Mouse (Mus musculus) lung, postnatal 0 days (tissue): Measurements from ENCODE around the gene Sept5. TPM values are rescaled to one million over a fixed set of nuclear protein-coding genes. Genes with fewer than 3 reads are reported as not detected.

Experiments
- ATAC-seq: fragments of 200-750 bp; cut with Nextera tagmentation; 2 replicates; pipeline ENCODE4 v1.8.0; 2017; ENCODE audit warnings: moderate library complexity
- DNase-seq: peaks from one replicate; pipeline ENCODE4 v3.0.0-alpha.2; 2016; ENCODE audit warnings: low spot score
- H3K27ac ChIP-seq: fragments of 300-500 bp; sonication (generic); 2 replicates; pipeline ENCODE4 v1.5.1; 2014; ENCODE audit warnings: antibody characterized with exemption, mild to moderate bottlenecking, low read length, mixed read lengths
- H3K27me3 ChIP-seq: fragments of 300-500 bp; sonication (generic); replicated peaks from 2 replicates; pipeline ENCODE4 v1.6.1; 2014; ENCODE audit warnings: low read length, mixed read lengths; ENCODE audit not compliant: insufficient read depth
- H3K36me3 ChIP-seq: fragments of 300-500 bp; sonication (generic); 2 replicates; pipeline ENCODE4 v1.6.1; 2014; ENCODE audit warnings: low read length, mixed read lengths; ENCODE audit not compliant: insufficient read depth
- H3K4me1 ChIP-seq: fragments of 300-500 bp; sonication (generic); 2 replicates; pipeline ENCODE4 v1.6.1; 2014; ENCODE audit warnings: antibody characterized with exemption, low read depth, low read length, mixed read lengths; ENCODE audit not compliant: insufficient read depth
- H3K4me2 ChIP-seq: fragments of 300-500 bp; sonication (generic); replicated peaks from 2 replicates; pipeline ENCODE4 v1.6.1; 2014; ENCODE audit warnings: low read depth, mild to moderate bottlenecking, low read length, moderate library complexity, mixed read lengths
- H3K4me3 ChIP-seq: fragments of 300-500 bp; sonication (generic); 2 replicates; pipeline ENCODE4 v1.5.1; 2014; ENCODE audit warnings: low read depth, low read length
- H3K9ac ChIP-seq: fragments of 300-500 bp; sonication (generic); replicated peaks from 2 replicates; pipeline ENCODE4 v1.6.1; 2014; ENCODE audit warnings: low read depth, mild to moderate bottlenecking
- H3K9me3 ChIP-seq: fragments of 300-500 bp; sonication (generic); 2 replicates; pipeline ENCODE4 v1.6.1; 2016; ENCODE audit warnings: low read length, mixed read lengths
- CTCF ChIP-seq: IDR thresholded peaks from 2 replicates; pipeline ENCODE4 v1.5.1; 2016; ENCODE audit warnings: antibody characterized with exemption, mild to moderate bottlenecking
- EP300 ChIP-seq: IDR thresholded peaks from 2 replicates; pipeline ENCODE4 v1.6.1; 2016; ENCODE audit warnings: antibody characterized with exemption, mild to moderate bottlenecking, control low read depth
- whole genome bisulfite sequencing: fragments of 180-500 bp; shearing (Covaris S2); extraction: QIAGEN DNeasy Blood & Tissue Kit; methylation state at CpG from one replicate; pipeline ENCODE4 v1.1.7; 2014; 5-methylcytosine and 5-hydroxymethylcytosine counted together
- polyA plus RNA-seq: library from polyadenylated mRNA; unstranded; fragments of >200 nt; fragmentation: Nextera tagmentation; extraction: Ambion mirVana; gene quantifications from 2 replicates; pipeline ENCODE4 v1.2.1, GENCODE M21; 2015

Gene Sept5
- polyA plus RNA-seq, 1 experiment from 2014 or later, result 8.5 TPM

DNA sequence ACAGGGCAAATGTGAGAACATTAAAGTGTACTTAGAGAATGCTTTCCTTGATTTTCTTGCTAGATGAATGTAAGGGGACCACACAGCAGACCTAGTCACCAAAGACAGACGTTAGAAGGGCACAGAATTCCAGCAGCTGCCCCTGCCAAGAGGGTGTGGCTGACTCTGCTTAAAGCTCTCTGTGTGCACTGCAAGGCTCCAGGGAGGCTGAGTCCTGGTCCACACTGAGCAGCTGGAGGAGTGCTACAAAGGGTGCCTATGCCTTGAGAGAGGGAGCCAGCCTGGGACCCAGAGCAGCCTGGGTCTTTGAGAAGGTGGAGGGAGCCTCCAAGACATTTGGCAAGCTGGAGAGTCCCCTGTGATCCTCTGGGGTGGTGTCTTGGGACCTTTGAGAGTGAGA is 3.6 kb upstream of the Sept5 start:
- 9% methylated on average over 1 of the region's 1 CpGs for WGBS
- no peak overlapping the region for H3K9ac ChIP-seq
- H3K27me3 ChIP-seq, result no peaks in the 10 kb centered on the region; the same call in 1 of the 2 replicates
- H3K4me1 ChIP-seq, result no peaks in the 10 kb centered on the region
- no peaks in the 10 kb centered on the region for H3K36me3 ChIP-seq
- TF ChIP-seq EP300 (no peak), CTCF (no peak)
- H3K4me3 ChIP-seq, result no peak overlapping the region
- no peak overlapping the region for H3K27ac ChIP-seq
- no peak overlapping the region for H3K4me2 ChIP-seq
- H3K9me3 ChIP-seq, result no peaks in the 10 kb centered on the region
- ATAC-seq, result no peak
- no peak for DNase-seq

DNA sequence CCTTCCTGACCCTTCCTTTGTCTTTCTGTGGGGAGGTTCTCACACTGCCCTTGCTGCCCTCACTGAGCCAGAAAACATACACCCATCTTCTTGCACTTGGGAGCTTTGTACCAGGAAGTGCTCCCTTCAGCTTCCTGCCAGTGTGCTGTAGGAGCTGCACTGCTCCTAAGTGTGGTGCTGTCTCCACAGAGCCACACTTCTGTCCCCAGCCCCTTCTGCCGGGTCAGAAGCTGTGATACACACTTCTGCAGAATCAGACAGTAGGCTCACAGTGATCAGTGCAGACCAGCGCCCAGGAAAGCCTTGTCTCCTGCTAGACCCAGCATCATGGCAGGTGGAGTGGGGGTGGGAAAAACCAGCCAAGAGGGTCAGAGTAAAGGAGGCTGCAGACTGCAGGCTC is 3.1 kb upstream of the Sept5 start:
- TF ChIP-seq EP300, result no peak
- no peak for TF ChIP-seq CTCF
- H3K27me3 ChIP-seq, result peaks cover under 1% of the 10 kb centered on the region; the same call in 1 of the 2 replicates
- 44% methylated on average over 2 of the region's 2 CpGs for WGBS

DNA sequence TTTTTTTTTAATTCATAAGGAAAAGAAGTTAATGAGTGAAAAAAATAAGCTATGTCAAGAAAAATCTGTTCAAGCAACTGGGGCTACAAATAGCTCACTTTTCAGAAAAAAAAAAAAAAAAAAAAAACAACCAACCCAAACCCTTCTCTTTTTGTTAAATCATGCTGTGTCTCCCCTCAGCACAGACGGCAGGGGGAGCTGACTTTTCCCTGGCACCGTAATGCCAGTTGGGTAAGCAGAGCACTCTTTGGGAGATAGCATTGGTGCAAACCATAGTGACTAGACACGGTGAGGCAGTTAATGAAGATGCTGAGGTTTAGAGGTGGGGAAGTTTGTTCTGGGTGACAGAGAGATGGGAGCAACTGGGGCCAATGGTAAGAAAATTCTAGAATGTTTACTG is 2.3 kb upstream of the Sept5 start:
- no peak overlapping the region for H3K9ac ChIP-seq
- H3K36me3 ChIP-seq, result no peaks in the 10 kb centered on the region
- H3K27me3 ChIP-seq, result peaks cover 3% of the 10 kb centered on the region; the same call in 1 of the 2 replicates
- 49% methylated on average over 3 of the region's 3 CpGs for WGBS
- H3K9me3 ChIP-seq, result no peaks in the 10 kb centered on the region
- no peak overlapping the region for H3K27ac ChIP-seq
- no peak for DNase-seq
- no peak overlapping the region for H3K4me3 ChIP-seq
- TF ChIP-seq EP300 (no peak), CTCF (peak; percentile 48)
- no peak overlapping the region for H3K4me2 ChIP-seq
- no peaks in the 10 kb centered on the region for H3K4me1 ChIP-seq
- no peak for ATAC-seq

More for the DNA sequence above, 3.1 kb upstream of the Sept5 start:
- no peaks in the 10 kb centered on the region for H3K4me1 ChIP-seq
- no peaks in the 10 kb centered on the region for H3K36me3 ChIP-seq
- no peak for DNase-seq
- H3K27ac ChIP-seq, result no peak overlapping the region
- no peak overlapping the region for H3K4me2 ChIP-seq
- no peak for ATAC-seq
- no peak overlapping the region for H3K9ac ChIP-seq
- no peaks in the 10 kb centered on the region for H3K9me3 ChIP-seq
- no peak overlapping the region for H3K4me3 ChIP-seq

DNA sequence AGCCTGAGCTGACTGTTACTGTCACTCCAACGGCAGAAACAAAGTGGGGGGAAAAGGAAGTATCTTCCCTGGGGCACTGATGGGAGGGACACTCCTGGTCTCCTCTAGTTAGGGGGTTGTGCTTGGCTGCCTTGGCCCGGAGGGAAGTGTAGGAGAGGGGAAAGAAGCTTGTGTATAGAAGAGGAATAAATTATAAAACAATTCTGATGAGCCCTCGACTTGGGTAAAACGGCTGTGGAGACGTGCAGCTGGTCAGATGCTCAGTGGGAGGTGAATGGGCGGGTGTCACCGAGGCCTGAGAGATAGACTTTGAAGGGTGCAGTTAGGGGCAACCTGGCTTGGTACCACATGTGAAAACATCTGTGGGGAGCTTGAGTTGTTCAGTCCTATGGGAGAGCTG is 1.4 kb upstream of the Sept5 start:
- WGBS, result 50% methylated on average over 7 of the region's 7 CpGs
- no peak overlapping the region for H3K9ac ChIP-seq
- TF ChIP-seq EP300 (no peak), CTCF (no peak)
- no peak overlapping the region for H3K27ac ChIP-seq
- H3K36me3 ChIP-seq, result no peaks in the 10 kb centered on the region
- H3K9me3 ChIP-seq, result no peaks in the 10 kb centered on the region
- H3K4me2 ChIP-seq, result no peak overlapping the region
- ATAC-seq, result no peak
- H3K27me3 ChIP-seq, result peaks cover 3% of the 10 kb centered on the region; the same call in 1 of the 2 replicates
- H3K4me3 ChIP-seq, result no peak overlapping the region
- no peak for DNase-seq
- H3K4me1 ChIP-seq, result 0 out of 2 replicates have a peak, but pooled peaks cover under 1% of the 10 kb centered on the region

DNA sequence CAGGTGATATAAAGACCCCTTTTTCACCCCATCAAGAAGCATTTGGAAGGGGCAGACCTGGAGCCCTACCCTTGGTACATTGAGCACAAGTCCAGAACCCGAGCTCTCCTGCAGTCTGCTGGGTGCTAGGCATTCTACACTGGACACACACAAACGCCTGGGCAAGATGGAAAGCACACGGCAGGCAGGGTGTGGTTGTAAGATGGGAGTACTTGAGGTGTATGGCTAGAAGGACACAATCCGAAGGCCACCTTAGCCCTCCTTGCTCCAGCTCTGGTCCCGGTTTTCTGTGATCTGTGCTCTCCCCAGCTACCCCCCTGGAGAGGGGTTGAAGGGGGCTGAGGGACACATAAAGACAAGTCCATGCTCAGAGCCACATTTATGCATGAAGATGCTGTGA is 537 bp upstream of the Sept5 start:
- Histone ChIP-seq H3K27me3 (peaks cover 8% of the 10 kb centered on the region; the same call in 1 of the 2 replicates), H3K27ac (no peak overlapping the region), H3K4me3 (peak overlapping the region; percentile 62; the same call in 1 of the 2 replicates), H3K36me3 (no peaks in the 10 kb centered on the region), H3K4me2 (peak overlapping the region; percentile 99), H3K4me1 (0 out of 2 replicates have a peak, but pooled peaks cover 5% of the 10 kb centered on the region), H3K9me3 (no peaks in the 10 kb centered on the region), H3K9ac (no peak overlapping the region)
- 41% methylated on average over 5 of the region's 5 CpGs for WGBS
- no peak for DNase-seq
- no peak for TF ChIP-seq CTCF
- no peak for TF ChIP-seq EP300
- no peak for ATAC-seq

DNA sequence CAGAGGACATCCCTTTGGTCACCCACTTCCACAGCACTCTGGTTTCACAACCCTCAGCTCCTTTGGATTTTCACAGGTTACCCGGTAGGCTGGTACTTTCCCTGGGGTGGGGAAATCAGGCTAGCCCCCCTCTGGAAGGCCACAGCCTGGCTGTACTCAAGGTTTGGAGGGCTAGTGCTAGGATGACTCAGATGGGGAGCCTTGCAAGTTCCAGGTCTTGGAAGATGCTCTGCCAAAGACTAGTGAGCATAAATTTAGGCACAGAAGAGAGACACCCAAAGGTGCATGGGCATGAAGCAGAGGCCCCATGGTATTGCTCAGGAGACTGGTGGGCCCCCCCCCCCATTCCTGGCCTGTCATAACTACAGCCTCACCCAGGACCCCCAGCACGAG is 810 bp downstream of the Sept5 start:
- Histone ChIP-seq H3K9ac (no peak overlapping the region), H3K4me2 (peak overlapping the region; percentile 99), H3K27ac (no peak overlapping the region), H3K4me1 (0 out of 2 replicates have a peak, but pooled peaks cover 5% of the 10 kb centered on the region), H3K36me3 (no peaks in the 10 kb centered on the region), H3K27me3 (peaks cover 15% of the 10 kb centered on the region; the same call in 1 of the 2 replicates), H3K9me3 (no peaks in the 10 kb centered on the region), H3K4me3 (peak overlapping the region; percentile 62; the same call in 1 of the 2 replicates)
- TF ChIP-seq EP300 (no peak), CTCF (no peak)
- ATAC-seq (no peak), DNase-seq (no peak)
- 24% methylated on average over 2 of the region's 2 CpGs for WGBS
